Mouse (Mus musculus): ENCODE data around the gene Gca. TPM values are rescaled to one million over a fixed set of nuclear protein-coding genes. Genes with fewer than 3 reads are reported as not detected.
"Not testable (repeated sequence)": the region's sequence is repeated elsewhere in the genome, so short reads cannot be mapped to it uniquely, and the experiment has no call there.

Gca gene
- total RNA-seq, 2 experiments from 2014 or later: 33.7 to 37.3 TPM

DNA sequence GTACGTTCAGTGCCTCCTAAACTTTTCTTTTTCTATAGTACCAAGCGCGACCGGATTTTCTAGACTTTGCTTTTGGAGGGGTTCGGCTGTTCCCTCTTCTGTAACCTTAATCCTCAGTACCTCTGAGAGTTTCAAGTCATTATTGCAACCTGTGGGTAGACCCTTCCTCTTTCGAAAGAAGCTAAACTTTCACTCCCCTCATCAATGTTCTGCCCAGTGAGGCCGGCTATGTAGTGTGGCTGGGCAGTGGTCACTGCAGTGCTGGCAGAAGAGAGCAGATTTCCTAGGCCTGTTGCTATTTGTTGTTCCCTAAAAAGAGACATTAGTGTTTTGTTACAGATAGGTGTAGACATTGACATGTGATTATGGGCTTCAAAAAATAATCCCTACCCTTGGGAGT is 754 bp downstream of the Gca start:
- intact Hi-C loops (cut with DNase I): no loop called here
- no peak for DNase-seq (ENCODE audit: low spot score)

DNA sequence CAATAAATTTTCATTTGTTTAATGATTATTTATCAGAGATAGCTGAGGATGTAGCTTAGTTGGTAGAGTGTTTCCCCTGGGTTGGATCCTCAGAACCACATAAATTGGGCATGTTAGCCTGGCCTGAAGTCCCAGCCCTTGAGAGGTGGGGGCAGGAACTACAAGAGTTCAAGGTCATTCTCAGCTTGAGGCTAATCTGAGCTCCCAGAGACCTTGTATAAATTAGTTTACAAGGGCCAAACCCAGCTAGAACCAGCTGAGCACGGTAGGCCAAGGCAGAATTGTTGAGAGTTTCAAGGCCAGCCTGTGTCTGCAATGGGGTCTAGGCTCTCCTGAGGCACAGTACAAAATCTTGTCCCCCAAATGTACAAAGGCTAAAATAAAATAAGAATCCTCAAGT is 1.5 kb downstream of the Gca start:
- DNase-seq (ENCODE audit: low spot score): no peak
- intact Hi-C loops (cut with DNase I): no loop called here

DNA sequence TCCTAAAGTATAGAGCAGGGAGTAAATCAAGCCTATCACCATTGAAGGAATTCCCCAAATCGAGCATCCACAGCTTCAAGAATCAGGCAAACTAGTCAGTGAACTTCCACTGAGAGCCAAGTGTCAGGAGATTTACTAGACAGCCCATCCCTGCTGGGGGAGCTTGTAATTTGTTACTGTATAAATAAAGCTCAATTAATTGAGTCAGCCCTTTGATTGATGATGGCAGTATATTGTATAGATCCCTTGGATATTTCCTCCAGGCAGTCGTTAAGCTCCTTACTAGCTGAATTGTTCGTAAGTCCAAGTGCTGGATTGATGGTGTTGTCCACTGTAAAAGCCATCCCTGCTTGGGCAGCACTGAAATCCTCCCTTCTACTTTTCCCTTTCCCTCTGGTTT is 5.8 kb downstream of the Gca start:
- intact Hi-C loops (cut with DNase I): no loop called here

DNA sequence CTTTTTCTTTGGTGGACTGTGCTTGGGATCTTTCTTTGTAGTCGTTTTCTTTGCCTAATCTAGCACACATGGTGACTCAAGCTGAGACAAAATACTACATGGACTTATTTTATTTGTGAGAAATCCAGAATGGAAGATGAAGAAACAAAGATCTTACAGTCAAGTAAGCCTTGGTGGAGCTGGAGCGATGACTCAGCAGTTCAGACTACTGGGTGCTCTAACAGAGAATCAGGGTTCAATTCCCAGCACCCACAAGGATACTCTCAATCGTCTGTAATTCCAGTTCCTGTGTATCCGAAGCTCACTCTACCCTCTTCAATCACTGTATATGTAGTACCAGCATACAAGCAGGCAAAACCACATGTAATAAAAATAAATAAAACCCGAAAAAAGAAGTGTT is 6.2 kb downstream of the Gca start:
- no peak for DNase-seq (ENCODE audit: low spot score)
- intact Hi-C loops (cut with DNase I): no loop called here

More for the DNA sequence above, 5.8 kb downstream of the Gca start:
- no peak for DNase-seq (ENCODE audit: low spot score)

DNA sequence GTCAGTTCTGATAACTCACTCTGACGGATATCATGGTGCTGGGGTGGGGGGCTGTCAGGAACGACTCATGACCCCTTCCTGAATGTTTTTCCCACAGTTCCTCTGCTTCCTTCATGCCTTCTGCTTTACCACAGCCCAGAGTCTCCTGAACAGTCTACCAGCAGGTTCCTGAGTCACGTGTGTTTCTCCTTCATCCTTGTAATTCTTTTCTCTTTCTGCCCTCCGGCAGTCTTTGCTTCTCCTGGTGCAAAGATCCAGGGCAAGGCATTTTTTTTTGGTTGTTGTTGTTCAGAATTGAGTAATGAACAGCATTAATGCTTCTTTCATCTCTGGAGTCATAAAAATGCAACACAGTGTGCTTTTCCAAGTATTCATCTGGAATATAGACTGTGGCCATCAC is 6.7 kb downstream of the Gca start:
- intact Hi-C loops (cut with DNase I): no loop called here
- DNase-seq (ENCODE audit: low spot score): no peak

DNA sequence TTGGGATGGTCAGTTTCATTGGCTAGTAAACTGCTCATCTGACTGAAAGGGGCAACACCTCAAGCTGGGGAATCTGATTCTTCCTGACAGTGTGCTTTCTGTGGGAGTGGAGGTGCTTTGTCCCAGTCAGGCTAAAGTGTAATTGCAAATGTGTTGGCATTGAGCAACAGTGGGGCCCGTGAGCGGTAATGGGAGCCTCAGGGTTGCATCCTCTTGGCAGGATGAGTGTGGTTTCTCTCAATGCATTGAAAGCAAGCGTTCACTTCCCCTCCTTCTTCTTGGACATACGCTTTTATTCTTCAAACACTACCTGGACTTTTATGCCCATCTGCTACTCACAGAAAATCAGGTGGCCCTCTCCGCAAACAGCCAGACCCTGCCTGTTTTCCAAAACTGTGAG is 8.7 kb downstream of the Gca start:
- intact Hi-C loops (cut with DNase I): no loop called here
- no peak for DNase-seq (ENCODE audit: low spot score)

DNA sequence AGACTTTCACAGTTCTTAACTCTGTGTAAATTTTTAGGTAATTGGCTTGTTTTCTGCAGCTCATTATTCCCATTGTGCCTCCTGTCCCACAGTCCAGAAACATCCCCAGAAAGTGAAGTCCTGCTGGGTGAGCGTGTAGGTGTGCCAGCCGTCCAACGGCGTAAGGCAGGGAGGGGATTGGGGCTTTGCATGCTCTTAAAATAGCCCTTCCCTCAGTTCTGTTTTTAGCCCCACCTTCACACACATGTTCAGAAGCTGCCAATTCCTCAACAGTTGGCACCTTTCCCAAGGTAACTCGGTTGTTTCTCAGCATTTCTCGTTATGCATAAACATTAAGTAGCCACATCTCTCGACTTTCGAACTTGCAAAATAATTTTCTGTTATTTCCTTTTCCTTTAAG is 17.6 kb downstream of the Gca start:
- DNase-seq (ENCODE audit: low spot score): no peak
- intact Hi-C loops (cut with DNase I): no loop called here

DNA sequence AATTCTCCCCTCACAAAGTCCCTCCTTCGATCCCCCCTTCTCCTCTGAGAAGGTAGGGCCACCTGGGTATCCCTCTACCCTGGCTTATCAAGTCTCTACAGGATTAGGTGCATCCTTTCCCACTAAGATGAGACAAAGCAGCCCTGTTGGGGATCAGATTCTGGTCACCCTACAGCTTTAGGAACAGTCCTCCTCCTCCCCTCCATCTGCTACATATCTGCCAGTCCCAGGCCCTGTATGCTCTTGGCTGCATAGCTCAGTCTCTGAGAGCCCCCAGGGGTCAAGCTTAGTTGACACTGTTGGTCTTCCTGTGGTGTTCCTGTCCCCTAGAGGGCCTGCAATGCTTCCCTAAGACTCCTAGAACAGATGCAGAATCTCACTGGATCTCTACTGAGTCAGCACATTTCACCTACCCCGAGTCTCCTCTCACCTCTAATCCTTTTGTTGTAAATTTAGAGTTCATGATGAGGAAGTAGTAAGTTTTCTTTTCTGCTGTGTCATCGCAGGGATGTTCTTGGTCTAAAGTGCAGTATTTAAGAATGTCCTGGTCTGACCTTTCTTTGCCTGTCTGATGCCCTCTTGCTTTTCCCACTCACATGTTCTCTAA is 21.0 kb downstream of the Gca start:
- DNase-seq (ENCODE audit: low spot score): no peak

DNA sequence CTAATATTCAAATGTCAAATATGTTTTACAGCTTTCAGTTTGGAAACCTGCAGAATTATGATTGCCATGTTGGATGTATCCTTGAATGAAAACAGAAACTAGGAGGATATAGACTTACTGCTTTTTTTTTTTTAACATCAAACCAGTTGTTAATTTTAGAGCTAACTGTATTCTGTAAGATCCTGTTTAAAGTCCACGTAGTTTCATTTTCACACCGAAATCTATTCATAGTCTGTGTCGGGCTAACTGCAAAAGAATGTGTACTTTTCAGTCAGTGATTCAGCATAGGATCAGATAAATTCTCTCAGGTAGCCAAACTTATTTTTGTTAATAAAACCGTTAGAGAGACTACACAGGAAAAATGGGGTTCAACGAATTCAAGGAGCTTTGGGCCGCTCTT is 21.8 kb downstream of the Gca start:
- DNase-seq (ENCODE audit: low spot score): no peak
- intact Hi-C loops (cut with DNase I): no loop called here

More for the DNA sequence above, 21.0 kb downstream of the Gca start:
- intact Hi-C loops (cut with DNase I): no loop called here

DNA sequence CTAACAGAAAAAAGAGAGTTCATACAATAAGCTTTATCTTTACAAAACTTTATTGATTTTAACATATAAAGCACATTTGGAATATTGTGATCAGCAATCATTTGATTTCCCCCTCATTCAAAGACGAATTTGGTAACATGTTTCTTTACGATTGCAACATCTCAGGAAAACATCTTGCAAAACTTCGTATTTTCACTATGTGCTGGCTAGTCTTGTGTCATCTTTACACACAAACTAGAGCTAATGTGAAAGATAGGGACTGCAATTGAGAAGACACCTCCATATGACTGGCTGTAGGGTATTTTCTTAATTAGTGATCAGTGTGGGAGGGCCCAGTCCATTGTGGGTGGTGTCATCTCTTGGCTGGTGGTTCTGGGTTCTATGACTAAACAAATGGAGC is 42.2 kb downstream of the Gca start:
- intact Hi-C loops (cut with DNase I): no loop called here
- DNase-seq (ENCODE audit: low spot score): no peak

DNA sequence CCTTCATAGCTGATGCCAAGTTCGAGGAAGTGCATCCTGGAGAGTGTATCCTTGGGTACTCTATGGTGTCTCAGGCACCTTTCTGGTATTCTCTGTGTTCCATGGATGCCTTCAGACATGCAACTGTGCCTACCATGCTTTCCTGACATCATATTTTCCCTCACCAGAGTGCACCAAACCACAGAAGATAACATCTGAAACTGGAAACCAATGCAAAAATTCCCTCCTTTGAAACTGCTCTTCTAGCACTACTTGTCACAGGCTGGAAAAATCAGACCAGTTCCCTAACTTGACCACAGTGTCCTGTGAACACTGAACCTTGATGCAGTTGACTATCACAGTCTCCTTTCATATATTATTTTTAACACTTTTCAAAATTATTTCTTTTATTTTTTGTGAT is 45.5 kb downstream of the Gca start:
- intact Hi-C loops (cut with DNase I): no loop called here
- no peak for DNase-seq (ENCODE audit: low spot score)

DNA sequence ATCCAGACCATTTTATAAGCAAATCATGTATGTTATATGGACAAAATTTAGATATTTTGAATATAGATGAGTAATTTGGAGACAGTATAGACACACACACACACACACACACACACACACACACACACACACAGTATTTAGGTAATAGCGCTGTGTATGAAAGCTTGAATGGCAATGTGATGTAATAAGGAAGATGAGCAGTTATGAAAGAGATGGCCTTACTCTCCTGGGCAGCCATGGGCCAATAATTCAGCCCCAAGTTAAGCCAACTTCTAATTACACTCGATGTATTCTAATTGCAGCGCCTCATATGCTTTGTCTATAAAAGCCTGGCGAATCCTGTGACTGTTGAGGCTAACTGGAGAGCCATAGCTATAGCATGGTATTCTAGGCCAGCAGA is 50.3 kb downstream of the Gca start:
- DNase-seq (ENCODE audit: low spot score); intact Hi-C loops (cut with DNase I): not testable (repeated sequence)

DNA sequence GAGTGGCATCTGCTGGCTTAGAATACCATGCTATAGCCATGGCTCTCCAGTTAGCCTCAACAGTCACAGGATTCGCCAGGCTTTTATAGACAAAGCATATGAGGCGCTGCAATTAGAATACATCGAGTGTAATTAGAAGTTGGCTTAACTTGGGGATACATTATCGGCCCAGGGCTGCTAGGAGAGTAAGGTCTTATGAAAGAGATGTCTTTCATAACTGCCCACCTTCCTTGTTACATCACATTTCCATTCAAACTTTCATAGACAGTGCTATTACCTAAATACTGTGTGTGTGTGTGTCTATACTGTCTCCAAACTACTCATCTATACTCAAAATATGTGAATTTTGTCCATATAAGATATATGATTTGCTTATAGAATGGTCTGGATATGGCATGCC is 51.2 kb downstream of the Gca start:
- no peak for DNase-seq (ENCODE audit: low spot score)
- intact Hi-C loops (cut with DNase I): no loop called here

DNA sequence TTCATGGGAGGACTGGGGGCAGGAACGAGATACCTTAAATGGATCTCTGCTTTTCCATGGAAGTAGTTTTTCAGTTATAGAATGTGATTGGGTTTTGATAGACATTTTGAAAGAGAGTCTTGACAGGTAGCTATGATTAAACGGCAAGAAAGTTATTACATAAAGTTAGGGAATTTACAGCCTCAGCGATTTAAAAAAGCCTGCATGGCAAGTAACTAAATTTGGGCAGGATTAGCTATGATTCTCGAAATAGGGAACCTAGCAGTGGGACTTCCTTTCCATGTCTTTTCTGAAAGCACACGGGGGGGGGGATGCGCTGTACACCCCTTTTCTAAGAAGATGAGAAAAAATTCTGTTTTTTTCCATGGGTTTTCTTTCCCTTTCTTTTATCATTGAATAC is 53.2 kb downstream of the Gca start:
- DNase-seq (ENCODE audit: low spot score): no peak
- intact Hi-C loops (cut with DNase I): no loop called here

DNA sequence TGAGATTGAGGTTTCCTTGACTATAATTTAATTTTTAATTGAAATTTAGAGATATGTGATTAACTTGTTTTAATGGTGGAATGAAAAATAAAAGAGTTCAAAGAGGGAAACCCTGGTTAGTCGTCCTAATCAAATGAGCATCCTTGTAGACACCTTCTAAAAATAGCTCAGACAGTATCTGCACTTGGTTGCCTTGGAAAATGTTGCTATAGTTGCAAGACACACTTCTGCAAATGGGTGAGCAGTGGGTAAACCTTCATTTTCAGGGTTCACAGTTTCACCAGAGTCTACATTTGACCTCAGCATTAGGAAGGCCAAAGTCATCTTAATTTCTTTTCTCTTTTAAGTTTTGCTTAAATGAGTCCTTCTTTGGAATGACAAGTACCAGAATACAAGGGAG is 54.3 kb downstream of the Gca start:
- intact Hi-C loops (cut with DNase I): no loop called here
- DNase-seq (ENCODE audit: low spot score): no peak

DNA sequence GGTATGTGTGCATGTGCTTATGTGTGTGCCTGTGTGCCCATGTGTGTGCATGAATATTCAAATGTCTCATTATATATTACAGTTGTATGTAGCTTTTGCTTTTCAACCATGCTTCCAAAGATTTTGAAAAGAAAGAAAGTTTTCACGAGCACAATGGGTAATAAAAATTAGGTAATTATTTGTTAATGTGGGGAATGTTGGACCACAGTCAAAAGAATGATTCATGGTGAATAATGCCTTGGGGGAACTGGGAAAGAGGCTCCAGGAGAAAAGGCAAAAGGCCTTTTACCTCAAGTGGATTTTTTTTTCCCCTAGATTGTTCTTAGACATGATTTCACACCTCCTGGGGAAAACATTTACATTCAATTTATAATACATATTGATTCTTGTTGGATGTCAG is 61.9 kb downstream of the Gca start:
- intact Hi-C loops (cut with DNase I): no loop called here
- DNase-seq (ENCODE audit: low spot score): no peak

DNA sequence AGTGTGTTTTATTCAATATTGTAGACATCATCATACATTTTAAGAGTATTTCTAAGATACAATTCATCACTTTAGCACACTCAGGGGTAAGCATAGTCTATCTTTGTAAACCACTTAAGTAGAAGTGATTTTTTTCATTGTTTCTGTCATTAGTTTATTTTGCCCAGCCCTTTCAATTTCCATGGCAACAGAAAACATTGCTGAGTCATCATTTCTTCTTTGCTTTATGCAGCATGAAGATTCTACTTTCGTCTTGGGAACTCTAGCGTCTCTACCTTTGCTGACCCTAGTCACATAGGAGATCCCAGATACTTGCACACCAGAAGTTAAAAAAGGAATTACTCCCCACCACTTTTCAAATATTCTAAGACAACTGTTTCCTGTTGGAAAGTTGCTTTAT is 63.6 kb downstream of the Gca start:
- intact Hi-C loops (cut with DNase I): no loop called here
- no peak for DNase-seq (ENCODE audit: low spot score)

DNA sequence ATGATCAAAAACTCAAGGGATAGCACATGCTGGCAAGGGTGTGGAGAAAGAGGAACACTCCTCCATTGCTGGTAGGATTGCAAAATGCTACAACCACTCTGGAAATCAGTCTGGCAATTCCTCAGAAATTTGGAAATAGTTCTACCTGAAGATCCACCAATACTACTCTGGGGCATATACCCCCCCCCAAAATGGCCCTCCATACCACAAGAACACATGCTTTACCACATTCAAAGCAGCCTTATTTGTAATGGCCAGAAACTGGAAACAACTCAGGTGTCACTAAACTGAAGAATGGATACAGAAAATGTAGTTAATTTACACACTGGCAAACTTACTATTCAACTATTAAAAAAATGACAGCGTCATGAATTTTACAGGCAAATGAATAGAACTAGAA is 66.6 kb downstream of the Gca start:
- DNase-seq (ENCODE audit: low spot score): no peak
- intact Hi-C loops (cut with DNase I): no loop called here

DNA sequence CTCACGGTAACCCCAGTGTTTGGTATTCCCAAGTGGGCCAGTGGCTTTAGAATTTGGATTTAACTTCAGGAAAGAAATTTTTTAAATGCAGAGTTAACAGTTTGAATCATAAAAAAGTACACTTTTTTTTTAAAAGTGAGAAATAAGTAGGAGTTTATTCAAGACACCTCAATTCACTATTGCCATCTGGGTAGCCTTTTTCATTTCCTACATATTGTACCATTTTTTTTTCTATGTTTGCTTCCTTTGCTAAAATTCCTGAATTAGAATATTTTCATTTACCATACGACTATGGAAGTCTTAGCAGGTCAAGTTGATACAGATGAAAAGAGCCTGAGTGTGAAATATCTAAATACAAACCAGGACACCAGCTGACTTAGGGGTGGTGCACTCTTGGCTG is 79.0 kb downstream of the Gca start:
- DNase-seq (ENCODE audit: low spot score): no peak
- intact Hi-C loops (cut with DNase I): no loop called here
